Mouse (Mus musculus) myocyte (in vitro differentiated cells): ENCODE results near the gene Tenm4. TPM values are rescaled to one million over a fixed set of nuclear protein-coding genes. Genes with fewer than 3 reads are reported as not detected.

ENCODE experiments used
- H3K27me3 ChIP-seq: one replicate; pipeline ENCODE4 v1.6.1; 2011; ENCODE audit not compliant: control insufficient read depth, insufficient read depth, insufficient read length
- H3K36me3 ChIP-seq: one replicate; pipeline ENCODE4 v1.6.1; 2011; ENCODE audit not compliant: control insufficient read depth, insufficient read depth
- H3K4me2 ChIP-seq: one replicate; pipeline ENCODE4 v1.6.1; 2011; ENCODE audit warnings: low read depth, control low read depth
- H3K4me3 ChIP-seq: one replicate; pipeline ENCODE4 v1.5.1; 2011; ENCODE audit warnings: mild to moderate bottlenecking, control low read depth, moderate library complexity
- H3K79me2 ChIP-seq: one replicate; pipeline ENCODE4 v1.6.1; 2011; ENCODE audit not compliant: control insufficient read depth, insufficient read depth
- H3ac ChIP-seq: one replicate; pipeline ENCODE4 v1.6.1; 2011; ENCODE audit not compliant: control insufficient read depth, insufficient read length
- CEBPB ChIP-seq: IDR thresholded peaks from 2 replicates; pipeline ENCODE4 v1.6.1; 2011; ENCODE audit warnings: mild to moderate bottlenecking, moderate library complexity; ENCODE audit not compliant: poor library complexity, insufficient read depth, severe bottlenecking
- E2F4 ChIP-seq: IDR thresholded peaks from one replicate; pipeline ENCODE4 v1.6.1; 2011; ENCODE audit warnings: mild to moderate bottlenecking, control low read depth, moderate library complexity; ENCODE audit not compliant: insufficient read depth
- MAX ChIP-seq: IDR thresholded peaks from one replicate; pipeline ENCODE4 v1.6.1; 2011; ENCODE audit warnings: low read depth, mild to moderate bottlenecking, control low read depth
- MYOD1 ChIP-seq, 3 experiments: IDR thresholded peaks; one replicate each; pipeline ENCODE4 v1.6.1; 2011; ENCODE audit warnings: control low read depth in 2 of 3, low read depth in 2 of 3, mild to moderate bottlenecking in 2 of 3, moderate library complexity in 1 of 3; ENCODE audit not compliant: insufficient read length in 2 of 3, control insufficient read depth in 1 of 3
- MYOG ChIP-seq, 3 experiments: IDR thresholded peaks; one replicate each; pipeline ENCODE4 v1.6.1; 2011; ENCODE audit warnings: control low read depth in 2 of 3, low read depth in 2 of 3, mild to moderate bottlenecking in 2 of 3; ENCODE audit not compliant: insufficient read length in 2 of 3, control insufficient read depth in 1 of 3, insufficient read depth in 1 of 3
- POLR2A ChIP-seq: IDR thresholded peaks from one replicate; pipeline ENCODE4 v1.6.1; 2011; ENCODE audit warnings: low read depth, mild to moderate bottlenecking, control low read depth, moderate library complexity; ENCODE audit not compliant: insufficient read length
- POLR2AphosphoS2 ChIP-seq: IDR thresholded peaks from one replicate; pipeline ENCODE4 v1.6.1; 2011; ENCODE audit warnings: low read depth, control low read depth; ENCODE audit not compliant: insufficient read length
- REST ChIP-seq: IDR thresholded peaks from one replicate; pipeline ENCODE4 v1.6.1; 2011; ENCODE audit warnings: mild to moderate bottlenecking, control low read depth, moderate library complexity; ENCODE audit not compliant: insufficient read depth, insufficient read length
- SRF ChIP-seq: IDR thresholded peaks from one replicate; pipeline ENCODE4 v1.6.1; 2011; ENCODE audit warnings: low read depth; ENCODE audit not compliant: control insufficient read depth, insufficient read length
- TCF12 ChIP-seq: IDR thresholded peaks from one replicate; pipeline ENCODE4 v1.6.1; 2011; ENCODE audit warnings: mild to moderate bottlenecking, control low read depth; ENCODE audit not compliant: poor library complexity, insufficient read depth, severe bottlenecking
- TCF3 ChIP-seq: IDR thresholded peaks from one replicate; pipeline ENCODE4 v1.6.1; 2011; ENCODE audit warnings: low read depth, control low read depth; ENCODE audit not compliant: insufficient read length
- USF1 ChIP-seq: IDR thresholded peaks from one replicate; pipeline ENCODE4 v1.6.1; 2011; ENCODE audit warnings: low read depth, mild to moderate bottlenecking, control low read depth, moderate library complexity
- polyA plus RNA-seq: library from polyadenylated mRNA; unstranded; fragments of >200 nt; fragmentation: generic; extraction: Trizol; gene quantifications from one replicate; pipeline ENCODE4 v1.2.1, GENCODE M21; 2012; ENCODE audit warnings: missing spikeins

Gene Tenm4
- polyA plus RNA-seq, 1 experiment: 10.9 TPM

GRCm38 (mm10) chr7:96530571-96531426 lies 359.8 kb downstream of the Tenm4 start:
- Histone ChIP-seq H3K4me3 (no peak overlapping the region), H3ac (no peak overlapping the region), H3K27me3 (no peaks in the 10 kb centered on the region), H3K36me3 (no peaks in the 10 kb centered on the region), H3K4me2 (no peak overlapping the region), H3K79me2 (no peaks in the 10 kb centered on the region)
- no peak for TF ChIP-seq CEBPB
- no peak for TF ChIP-seq USF1
- no peak for TF ChIP-seq TCF3
- TF ChIP-seq SRF: no peak
- TF ChIP-seq POLR2AphosphoS2: no peak
- TF ChIP-seq MYOG (IDR thresholded peaks at IDR 0.05; ENCODE audit: control insufficient read depth in 1 of 3, insufficient read depth in 1 of 3, insufficient read length in 2 of 3, low read depth in 2 of 3): no peak
- no peak for TF ChIP-seq POLR2A
- no peak for TF ChIP-seq MAX
- no peak for TF ChIP-seq MYOD1 (IDR thresholded peaks at IDR 0.05; ENCODE audit: control insufficient read depth in 1 of 3, insufficient read length in 2 of 3, low read depth in 2 of 3)
- no peak for TF ChIP-seq E2F4
- TF ChIP-seq TCF12: no peak
- TF ChIP-seq REST: no peak

DNA sequence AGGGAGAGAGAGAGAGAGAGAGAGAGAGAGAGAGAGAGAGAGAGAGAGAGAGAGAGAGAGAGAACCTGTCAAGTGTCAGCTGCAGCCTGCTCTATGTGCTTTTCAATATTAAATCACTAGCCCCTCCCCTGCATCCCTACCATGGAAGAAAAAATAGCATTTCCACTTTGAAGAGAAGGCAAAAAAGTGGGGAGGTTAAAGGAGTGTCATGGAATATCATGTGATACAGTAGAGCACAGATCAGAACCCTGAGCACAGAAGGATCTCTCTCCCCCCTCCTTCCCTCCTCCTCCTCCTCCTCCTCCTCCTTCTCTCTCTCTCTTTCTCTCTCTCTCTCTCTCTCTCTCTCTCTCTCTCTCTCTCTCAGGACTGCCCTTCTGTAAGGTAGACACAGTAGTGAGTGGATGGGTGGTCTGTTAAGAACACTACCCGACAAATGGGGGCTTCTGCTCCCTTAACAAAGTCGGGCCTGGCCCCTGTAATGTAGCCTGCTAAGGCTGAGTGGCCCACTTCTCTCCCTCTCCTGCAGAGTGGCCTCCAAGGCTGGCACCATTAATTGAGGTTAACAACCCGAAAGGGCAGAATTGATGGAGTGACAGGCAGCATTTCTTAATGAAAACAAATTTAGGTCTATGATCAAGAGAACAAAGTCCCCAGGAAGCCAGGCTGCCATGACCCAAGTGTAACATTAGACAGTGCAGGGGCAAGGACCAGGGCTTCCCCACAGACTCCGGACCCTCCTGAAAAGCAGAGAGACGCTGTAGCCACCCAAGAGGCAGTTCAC lies 361.1 kb downstream of the Tenm4 start:
- H3K27me3 ChIP-seq: no peaks in the 10 kb centered on the region
- TF ChIP-seq USF1 (no peak), POLR2A (no peak), TCF12 (no peak), POLR2AphosphoS2 (no peak), MAX (no peak), SRF (no peak), CEBPB (no peak), TCF3 (no peak), MYOD1 (IDR thresholded peaks at IDR 0.05; ENCODE audit: control insufficient read depth in 1 of 3, insufficient read length in 2 of 3, low read depth in 2 of 3) (no peak), E2F4 (no peak), REST (no peak), MYOG (IDR thresholded peaks at IDR 0.05; ENCODE audit: control insufficient read depth in 1 of 3, insufficient read depth in 1 of 3, insufficient read length in 2 of 3, low read depth in 2 of 3) (no peak)
- no peak overlapping the region for H3K4me2 ChIP-seq

DNA sequence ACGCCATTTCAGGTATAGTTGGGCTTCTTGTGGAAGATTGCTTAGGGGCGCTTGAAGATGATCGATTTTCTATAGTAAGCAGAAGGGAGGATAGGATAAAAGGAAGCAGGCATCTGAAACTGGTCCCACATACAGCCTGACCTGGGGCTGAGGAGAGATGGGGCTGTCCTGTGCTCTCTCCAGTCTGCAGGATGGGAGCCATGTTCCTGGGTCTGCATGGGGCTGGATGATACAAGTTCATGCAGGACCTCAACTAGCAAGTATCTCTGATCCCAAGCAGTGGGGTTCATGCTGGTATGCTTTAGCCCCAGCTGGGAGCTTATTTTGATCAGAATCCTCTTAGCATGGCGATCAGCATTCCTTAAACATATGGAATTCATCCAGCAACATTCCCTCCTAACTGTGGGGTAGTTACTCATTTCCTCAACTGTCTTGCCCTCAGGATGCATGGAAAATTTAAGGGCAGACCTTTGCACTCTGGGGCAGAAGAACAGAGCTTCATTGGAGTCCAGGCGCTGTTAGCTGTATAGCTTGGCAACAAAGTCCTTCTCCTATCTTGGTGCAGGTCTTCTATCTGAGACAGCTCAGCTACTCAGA lies 361.9 kb downstream of the Tenm4 start:
- no peak overlapping the region for H3ac ChIP-seq
- H3K4me2 ChIP-seq: no peak overlapping the region
- no peaks in the 10 kb centered on the region for H3K36me3 ChIP-seq
- TF ChIP-seq TCF12 (no peak), TCF3 (no peak), E2F4 (no peak), POLR2A (no peak), SRF (no peak), MYOG (IDR thresholded peaks at IDR 0.05; ENCODE audit: control insufficient read depth in 1 of 3, insufficient read depth in 1 of 3, insufficient read length in 2 of 3, low read depth in 2 of 3) (no peak), CEBPB (no peak), REST (no peak), MYOD1 (IDR thresholded peaks at IDR 0.05; ENCODE audit: control insufficient read depth in 1 of 3, insufficient read length in 2 of 3, low read depth in 2 of 3) (no peak), MAX (no peak), POLR2AphosphoS2 (no peak), USF1 (no peak)
- no peak overlapping the region for H3K4me3 ChIP-seq
- no peaks in the 10 kb centered on the region for H3K79me2 ChIP-seq
- H3K27me3 ChIP-seq: no peaks in the 10 kb centered on the region

More for the DNA sequence above, 361.1 kb downstream of the Tenm4 start:
- Histone ChIP-seq H3K36me3 (no peaks in the 10 kb centered on the region), H3ac (no peak overlapping the region), H3K4me3 (no peak overlapping the region), H3K79me2 (no peaks in the 10 kb centered on the region)
